Mouse (Mus musculus) C2C12 (cell line): ENCODE measurements around the gene Dzip1l. TPM values are rescaled to one million over a fixed set of nuclear protein-coding genes. Genes with fewer than 3 reads are reported as not detected.

Experiments
- H3K27me3 ChIP-seq: one replicate; pipeline ENCODE4 v1.6.1; 2011; ENCODE audit not compliant: control insufficient read depth, insufficient read depth, insufficient read length
- H3K36me3 ChIP-seq: one replicate; pipeline ENCODE4 v1.6.1; 2011; ENCODE audit not compliant: control insufficient read depth, insufficient read depth
- H3K4me3 ChIP-seq: one replicate; pipeline ENCODE4 v1.5.1; 2011; ENCODE audit warnings: mild to moderate bottlenecking, control low read depth; ENCODE audit not compliant: poor library complexity, insufficient read depth, severe bottlenecking
- H3K79me2 ChIP-seq: one replicate; pipeline ENCODE4 v1.6.1; 2011; ENCODE audit not compliant: control insufficient read depth, insufficient read depth
- H3K79me3 ChIP-seq: one replicate; pipeline ENCODE4 v1.6.1; 2011; ENCODE audit warnings: low read depth, control low read depth
- H3ac ChIP-seq: one replicate; pipeline ENCODE3; 2011; ENCODE audit warnings: low read depth; ENCODE audit not compliant: control insufficient read depth, insufficient read length
- CEBPB ChIP-seq: IDR thresholded peaks from one replicate; pipeline ENCODE4 v1.6.1; 2011; ENCODE audit warnings: low read depth, mild to moderate bottlenecking, control low read depth, moderate library complexity
- CTCF ChIP-seq: IDR thresholded peaks from one replicate; pipeline ENCODE4 v1.5.1; 2011; ENCODE audit not compliant: control insufficient read depth, insufficient read depth, insufficient read length
- FOSL1 ChIP-seq: IDR thresholded peaks from one replicate; pipeline ENCODE4 v1.8.0; 2011; ENCODE audit warnings: mild to moderate bottlenecking, low read length; ENCODE audit not compliant: poor library complexity, insufficient read depth, severe bottlenecking
- MAX ChIP-seq: IDR thresholded peaks from one replicate; pipeline ENCODE4 v1.6.1; 2011; ENCODE audit warnings: mild to moderate bottlenecking, control low read depth
- MYOD1 ChIP-seq: IDR thresholded peaks from one replicate; pipeline ENCODE4 v1.6.1; 2011; ENCODE audit warnings: low read depth; ENCODE audit not compliant: control insufficient read depth, insufficient read length
- MYOG ChIP-seq: IDR thresholded peaks from one replicate; pipeline ENCODE4 v1.6.1; 2011; ENCODE audit not compliant: control insufficient read depth, insufficient read length; ENCODE audit errors: extremely low read depth
- USF1 ChIP-seq: IDR thresholded peaks from one replicate; pipeline ENCODE4 v1.6.1; 2011; ENCODE audit warnings: low read depth, mild to moderate bottlenecking, control low read depth, moderate library complexity
- polyA plus RNA-seq: library from polyadenylated mRNA; unstranded; fragments of >200 nt; fragmentation: generic; extraction: Trizol; gene quantifications from one replicate; pipeline ENCODE4 v1.2.1, GENCODE M21; 2012; ENCODE audit warnings: missing spikeins

Dzip1l gene
- polyA plus RNA-seq, 1 experiment = 22.1 TPM

- H3K79me2 ChIP-seq = peaks cover 48% of the 10 kb centered on the region
- no peaks in the 10 kb centered on the region for H3K27me3 ChIP-seq
- H3K36me3 ChIP-seq = peaks cover 5% of the 10 kb centered on the region
- no peak overlapping the region for H3ac ChIP-seq
- peaks cover 32% of the 10 kb centered on the region for H3K79me3 ChIP-seq
- no peak overlapping the region for H3K4me3 ChIP-seq
- TF ChIP-seq FOSL1 = no peak
- TF ChIP-seq MYOD1 = no peak
- TF ChIP-seq CEBPB = no peak
- TF ChIP-seq USF1 = no peak
- TF ChIP-seq CTCF = no peak
- no peak for TF ChIP-seq MAX
- no peak for TF ChIP-seq MYOG
Measured at GRCm38 (mm10) chr9:99628581-99628980, 715 bp upstream of the Dzip1l start.

DNA sequence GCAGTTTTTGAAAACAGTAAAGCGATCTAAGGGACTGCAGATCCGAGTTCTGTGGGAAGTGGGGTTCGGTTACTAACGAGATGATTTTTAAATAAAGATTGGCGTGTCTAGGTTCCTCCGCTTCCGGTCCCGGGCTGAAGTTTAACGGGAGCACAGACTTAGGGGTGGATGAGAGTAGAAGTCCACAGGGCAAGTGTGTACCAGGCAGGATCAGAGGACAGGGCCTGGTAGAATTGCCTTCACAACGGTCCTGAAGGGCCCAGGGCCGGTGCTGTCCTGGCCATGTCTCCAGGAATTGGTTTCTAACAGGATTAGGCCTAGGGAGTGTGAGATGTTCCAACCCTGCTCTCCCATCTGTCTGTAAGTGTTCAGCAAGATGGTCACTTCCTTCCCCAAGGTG is 775 bp downstream of the Dzip1l start:
- Histone ChIP-seq H3K4me3 (peak overlapping the region; percentile 59), H3K79me2 (peaks cover 63% of the 10 kb centered on the region), H3ac (peak overlapping the region; percentile 73), H3K36me3 (peaks cover 5% of the 10 kb centered on the region), H3K79me3 (peaks cover 42% of the 10 kb centered on the region), H3K27me3 (no peaks in the 10 kb centered on the region)
- TF ChIP-seq MYOG (no peak), MAX (no peak), CTCF (no peak), USF1 (no peak), CEBPB (no peak), FOSL1 (no peak)

GRCm38 (mm10) chr9:99630528-99631125 is 1.3 kb downstream of the Dzip1l start:
- Histone ChIP-seq H3K79me3 (peaks cover 44% of the 10 kb centered on the region), H3K27me3 (no peaks in the 10 kb centered on the region), H3K4me3 (peak overlapping the region; percentile 59), H3K79me2 (peaks cover 68% of the 10 kb centered on the region), H3K36me3 (peaks cover 8% of the 10 kb centered on the region), H3ac (peak overlapping the region; percentile 73)
- TF ChIP-seq CTCF = no peak
- TF ChIP-seq MAX = no peak
- no peak for TF ChIP-seq USF1
- no peak for TF ChIP-seq CEBPB
- no peak for TF ChIP-seq FOSL1
- TF ChIP-seq MYOG = no peak
- no peak for TF ChIP-seq MYOD1

DNA sequence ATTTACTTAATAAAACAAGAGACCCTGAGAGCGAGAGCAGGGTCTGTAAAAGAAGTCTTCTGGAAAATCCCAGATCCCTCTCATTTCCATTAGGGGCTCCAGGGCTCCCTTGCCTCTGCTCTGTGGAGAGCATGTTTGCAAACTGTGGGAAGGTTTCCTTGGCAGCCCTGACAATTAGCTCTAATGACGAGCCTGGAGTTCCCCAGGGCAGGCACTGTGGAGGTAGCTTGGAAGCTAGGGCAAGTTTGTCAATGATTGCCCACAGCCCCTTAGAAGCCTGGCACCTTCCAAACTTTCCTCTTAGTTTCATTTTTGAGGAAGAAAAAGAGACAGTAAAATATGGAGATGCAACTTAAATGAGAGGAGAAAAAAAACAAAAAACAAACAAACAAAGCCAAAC is 2.5 kb downstream of the Dzip1l start:
- H3K36me3 ChIP-seq = peaks cover 18% of the 10 kb centered on the region
- no peak for TF ChIP-seq FOSL1
- TF ChIP-seq CEBPB = no peak
- TF ChIP-seq USF1 = no peak
- TF ChIP-seq CTCF = no peak
- TF ChIP-seq MAX = no peak
- no peak for TF ChIP-seq MYOG
- TF ChIP-seq MYOD1 = no peak
- no peaks in the 10 kb centered on the region for H3K27me3 ChIP-seq
- H3K4me3 ChIP-seq = no peak overlapping the region
- peaks cover 77% of the 10 kb centered on the region for H3K79me2 ChIP-seq
- H3ac ChIP-seq = no peak overlapping the region
- peaks cover 46% of the 10 kb centered on the region for H3K79me3 ChIP-seq

DNA sequence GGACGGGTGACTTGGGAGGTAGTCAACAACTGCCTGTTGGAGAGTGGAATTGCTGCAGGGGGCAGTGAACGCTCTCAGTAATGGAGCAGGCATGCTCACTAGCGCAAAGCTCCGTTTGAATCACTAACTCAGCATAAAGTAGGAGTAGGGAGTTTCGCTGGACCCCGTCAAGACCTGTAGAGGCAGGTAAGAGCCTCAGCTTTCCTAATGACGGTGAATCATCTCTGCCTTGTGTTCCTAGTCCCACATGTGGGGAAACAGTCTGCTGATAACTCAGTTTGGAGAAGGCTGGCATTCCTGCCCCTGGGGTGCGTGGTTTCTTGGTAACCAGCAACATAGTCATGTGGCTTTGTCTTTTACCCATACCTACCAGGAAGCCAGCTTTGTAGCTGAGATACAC is 3.0 kb downstream of the Dzip1l start:
- Histone ChIP-seq H3K36me3 (peaks cover 22% of the 10 kb centered on the region), H3K4me3 (no peak overlapping the region), H3ac (no peak overlapping the region), H3K79me2 (peaks cover 77% of the 10 kb centered on the region), H3K79me3 (peaks cover 46% of the 10 kb centered on the region), H3K27me3 (no peaks in the 10 kb centered on the region)
- TF ChIP-seq CEBPB (no peak), USF1 (no peak)

DNA sequence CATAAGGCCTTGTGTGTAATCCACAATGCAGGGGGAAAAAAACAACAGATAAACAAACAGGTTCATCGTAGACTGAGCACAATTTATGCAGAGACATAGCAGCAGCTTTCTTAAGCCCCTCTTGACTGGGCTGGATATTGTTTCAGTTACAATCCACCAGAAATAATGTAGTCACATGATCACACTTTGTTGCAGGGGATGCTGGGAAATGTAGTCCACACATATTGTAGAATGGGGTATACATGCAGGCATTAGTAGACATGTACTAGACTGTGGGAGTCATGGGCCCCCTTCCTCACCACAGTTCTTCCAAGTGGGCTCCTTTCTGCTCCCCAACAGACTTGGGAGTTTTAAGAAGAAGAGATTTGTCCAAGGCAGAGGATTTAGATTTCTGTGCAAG is 7.5 kb downstream of the Dzip1l start:
- H3K79me3 ChIP-seq = peaks cover 28% of the 10 kb centered on the region
- H3K27me3 ChIP-seq = no peaks in the 10 kb centered on the region
- H3K4me3 ChIP-seq = no peak overlapping the region
- H3K79me2 ChIP-seq = peaks cover 47% of the 10 kb centered on the region
- TF ChIP-seq CEBPB (no peak), USF1 (peak; percentile 74)
- H3ac ChIP-seq = no peak overlapping the region
- H3K36me3 ChIP-seq = peaks cover 54% of the 10 kb centered on the region
